Mouse (Mus musculus): ENCODE data around the gene Cacna1a. TPM values are rescaled to one million over a fixed set of nuclear protein-coding genes. Genes with fewer than 3 reads are reported as not detected.

Cacna1a gene
- polyA plus RNA-seq, 1 experiment from 2014 or later: 0.74 TPM

- no peaks in the 10 kb centered on the region for H3K36me3 ChIP-seq
- no peaks in the 10 kb centered on the region for H3K27me3 ChIP-seq
- H3K9ac ChIP-seq: no peak overlapping the region
- H3K9me3 ChIP-seq (replicated peaks): no peaks in the 10 kb centered on the region
- H3K4me3 ChIP-seq (replicated peaks): no peak overlapping the region
- no peak overlapping the region for H3K4me2 ChIP-seq
- H3K4me1 ChIP-seq (replicated peaks): no peaks in the 10 kb centered on the region
- DNase-seq (no peak), ATAC-seq (ENCODE audit: low read depth) (no peak)
- WGBS (ENCODE audit: insufficient replicate concordance): 68% methylated on average over 7 of the region's 7 CpGs
- H3K27ac ChIP-seq: no peak overlapping the region
Observed at GRCm38 (mm10) chr8:84439813-84440212, 51.6 kb downstream of the Cacna1a start.

- 17% methylated on average over 1 of the region's 1 CpGs for WGBS (ENCODE audit: insufficient replicate concordance)
- ATAC-seq (ENCODE audit: low read depth) (no peak), DNase-seq (no peak)
- Histone ChIP-seq H3K9ac (no peak overlapping the region), H3K4me3 (replicated peaks) (no peak overlapping the region), H3K27ac (no peak overlapping the region), H3K36me3 (no peaks in the 10 kb centered on the region), H3K9me3 (replicated peaks) (no peaks in the 10 kb centered on the region), H3K27me3 (no peaks in the 10 kb centered on the region), H3K4me1 (replicated peaks) (no peaks in the 10 kb centered on the region), H3K4me2 (no peak overlapping the region)
Observed at GRCm38 (mm10) chr8:84442043-84442442, 53.8 kb downstream of the Cacna1a start.

DNA sequence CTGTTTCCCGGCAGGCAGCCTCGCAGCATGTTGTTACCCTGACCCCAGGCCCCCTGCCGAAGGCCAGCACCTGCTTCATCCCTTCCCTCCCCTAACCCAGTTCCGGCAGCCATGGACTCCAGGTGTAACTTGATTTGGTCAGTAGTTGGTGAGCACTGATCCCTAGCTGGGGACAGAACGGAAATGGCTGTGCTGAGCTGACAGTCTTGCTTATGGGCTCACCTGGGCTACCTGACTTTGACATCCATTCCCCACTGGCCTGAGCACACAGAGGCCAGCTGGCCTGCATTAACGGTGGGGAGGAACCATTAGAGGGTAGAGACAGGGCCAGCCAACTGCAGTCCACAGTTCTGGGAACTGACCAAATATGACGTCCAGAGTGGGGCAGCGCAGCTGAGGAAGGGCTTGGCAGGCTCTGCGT is 58.3 kb downstream of the Cacna1a start:
- no peak overlapping the region for H3K4me3 ChIP-seq (replicated peaks)
- no peak overlapping the region for H3K4me2 ChIP-seq
- no peaks in the 10 kb centered on the region for H3K9me3 ChIP-seq (replicated peaks)
- ATAC-seq (ENCODE audit: low read depth) (no peak), DNase-seq (no peak)
- H3K9ac ChIP-seq: no peak overlapping the region
- H3K36me3 ChIP-seq: no peaks in the 10 kb centered on the region
- H3K27ac ChIP-seq: no peak overlapping the region
- 64% methylated on average over 9 of the region's 9 CpGs for WGBS (ENCODE audit: insufficient replicate concordance)
- no peaks in the 10 kb centered on the region for H3K27me3 ChIP-seq
- H3K4me1 ChIP-seq (replicated peaks): no peaks in the 10 kb centered on the region

- Histone ChIP-seq H3K27ac (no peak overlapping the region), H3K9ac (no peak overlapping the region), H3K4me1 (replicated peaks) (no peaks in the 10 kb centered on the region), H3K27me3 (no peaks in the 10 kb centered on the region), H3K36me3 (no peaks in the 10 kb centered on the region), H3K4me3 (replicated peaks) (no peak overlapping the region), H3K9me3 (replicated peaks) (no peaks in the 10 kb centered on the region), H3K4me2 (no peak overlapping the region)
- peak; percentile 34 for DNase-seq
- WGBS (ENCODE audit: insufficient replicate concordance): 21% methylated on average over 6 of the region's 6 CpGs
- no peak for ATAC-seq (ENCODE audit: low read depth)
Observed at GRCm38 (mm10) chr8:84454532-84454931, 66.3 kb downstream of the Cacna1a start.

DNA sequence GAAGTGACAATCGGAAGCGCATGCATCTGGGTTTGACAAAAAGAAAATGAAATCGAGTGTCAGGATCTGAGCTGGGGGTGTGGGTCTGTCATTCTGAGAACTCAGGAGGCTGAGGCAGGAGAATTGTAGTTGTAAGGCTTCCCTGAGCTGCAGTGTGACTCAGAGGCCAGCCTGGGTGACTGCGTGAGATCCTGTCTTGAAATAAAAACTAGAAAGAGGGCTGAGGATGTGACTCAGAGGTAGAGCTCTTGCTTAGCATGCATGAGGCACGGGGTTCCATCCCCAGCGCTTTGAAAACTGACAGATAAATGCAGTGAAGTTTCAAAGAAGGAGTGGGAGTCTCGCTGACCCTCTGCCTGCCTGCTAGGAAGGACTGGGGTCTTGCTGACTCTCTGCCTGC is 70.6 kb downstream of the Cacna1a start:
- 46% methylated on average over 7 of the region's 7 CpGs for WGBS (ENCODE audit: insufficient replicate concordance)
- no peaks in the 10 kb centered on the region for H3K4me1 ChIP-seq (replicated peaks)
- no peaks in the 10 kb centered on the region for H3K27me3 ChIP-seq
- no peak overlapping the region for H3K4me2 ChIP-seq
- H3K36me3 ChIP-seq: no peaks in the 10 kb centered on the region
- H3K9ac ChIP-seq: no peak overlapping the region
- no peak overlapping the region for H3K27ac ChIP-seq
- ATAC-seq (ENCODE audit: low read depth) (no peak), DNase-seq (no peak)
- H3K4me3 ChIP-seq (replicated peaks): no peak overlapping the region
- no peaks in the 10 kb centered on the region for H3K9me3 ChIP-seq (replicated peaks)

- Histone ChIP-seq H3K9ac (no peak overlapping the region), H3K4me1 (replicated peaks) (no peaks in the 10 kb centered on the region), H3K4me3 (replicated peaks) (no peak overlapping the region), H3K4me2 (no peak overlapping the region), H3K27me3 (no peaks in the 10 kb centered on the region), H3K36me3 (no peaks in the 10 kb centered on the region), H3K27ac (no peak overlapping the region), H3K9me3 (replicated peaks) (no peaks in the 10 kb centered on the region)
- ATAC-seq (ENCODE audit: low read depth): no peak
- 21% methylated on average over 5 of the region's 5 CpGs for WGBS (ENCODE audit: insufficient replicate concordance)
- no peak for DNase-seq
Observed at GRCm38 (mm10) chr8:84459276-84459675, 71.0 kb downstream of the Cacna1a start.

- no peaks in the 10 kb centered on the region for H3K36me3 ChIP-seq
- 31% methylated on average over 2 of the region's 2 CpGs for WGBS (ENCODE audit: insufficient replicate concordance)
- ATAC-seq (ENCODE audit: low read depth) (no peak), DNase-seq (no peak)
- H3K4me1 ChIP-seq (replicated peaks): no peaks in the 10 kb centered on the region
- no peaks in the 10 kb centered on the region for H3K9me3 ChIP-seq (replicated peaks)
- no peak overlapping the region for H3K27ac ChIP-seq
- no peak overlapping the region for H3K9ac ChIP-seq
- no peak overlapping the region for H3K4me3 ChIP-seq (replicated peaks)
- H3K4me2 ChIP-seq: no peak overlapping the region
- no peaks in the 10 kb centered on the region for H3K27me3 ChIP-seq
Observed at GRCm38 (mm10) chr8:84460698-84461097, 72.5 kb downstream of the Cacna1a start.

GRCm38 (mm10) chr8:84466932-84467331 is 78.7 kb downstream of the Cacna1a start:
- no peak overlapping the region for H3K4me3 ChIP-seq (replicated peaks)
- no peaks in the 10 kb centered on the region for H3K27me3 ChIP-seq
- DNase-seq (no peak), ATAC-seq (ENCODE audit: low read depth) (no peak)
- no peak overlapping the region for H3K27ac ChIP-seq
- H3K9me3 ChIP-seq (replicated peaks): no peaks in the 10 kb centered on the region
- no peaks in the 10 kb centered on the region for H3K36me3 ChIP-seq
- 52% methylated on average over 1 of the region's 1 CpGs for WGBS (ENCODE audit: insufficient replicate concordance)
- no peak overlapping the region for H3K4me2 ChIP-seq
- H3K4me1 ChIP-seq (replicated peaks): no peaks in the 10 kb centered on the region
- no peak overlapping the region for H3K9ac ChIP-seq

DNA sequence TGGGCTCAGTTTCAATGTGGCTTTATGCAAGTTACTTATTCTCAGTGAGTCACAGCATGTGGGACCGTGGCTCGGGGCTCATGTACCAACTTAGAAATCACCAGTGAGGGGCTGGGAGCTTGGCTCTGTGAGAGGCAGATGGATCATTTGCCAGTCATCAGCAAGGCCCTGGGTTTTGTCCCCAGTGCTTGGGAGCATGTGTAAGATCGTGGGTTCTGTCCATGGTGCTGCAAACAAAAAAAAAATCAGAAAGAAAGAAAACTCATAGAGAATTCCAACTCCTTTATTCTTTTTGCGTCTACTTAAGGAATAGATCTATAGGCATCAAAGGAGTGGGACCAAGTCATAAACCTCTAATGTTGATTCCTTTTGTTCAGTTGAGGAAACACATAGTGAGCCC is 80.8 kb downstream of the Cacna1a start:
- no peak overlapping the region for H3K9ac ChIP-seq
- WGBS (ENCODE audit: insufficient replicate concordance): 48% methylated on average over 4 of the region's 4 CpGs
- no peaks in the 10 kb centered on the region for H3K9me3 ChIP-seq (replicated peaks)
- no peak overlapping the region for H3K4me3 ChIP-seq (replicated peaks)
- DNase-seq (no peak), ATAC-seq (ENCODE audit: low read depth) (no peak)
- H3K36me3 ChIP-seq: no peaks in the 10 kb centered on the region
- H3K4me1 ChIP-seq (replicated peaks): no peaks in the 10 kb centered on the region
- no peak overlapping the region for H3K27ac ChIP-seq
- no peaks in the 10 kb centered on the region for H3K27me3 ChIP-seq
- no peak overlapping the region for H3K4me2 ChIP-seq

- WGBS (ENCODE audit: insufficient replicate concordance): 29% methylated on average over 9 of the region's 9 CpGs
- no peak for ATAC-seq (ENCODE audit: low read depth)
- H3K4me3 ChIP-seq (replicated peaks): no peak overlapping the region
Observed at GRCm38 (mm10) chr8:84471271-84471995, 83.2 kb downstream of the Cacna1a start.

GRCm38 (mm10) chr8:84474456-84474855 is 86.2 kb downstream of the Cacna1a start:
- Histone ChIP-seq H3K27me3 (no peaks in the 10 kb centered on the region), H3K9ac (no peak overlapping the region), H3K4me3 (replicated peaks) (no peak overlapping the region), H3K4me1 (replicated peaks) (no peaks in the 10 kb centered on the region), H3K27ac (no peak overlapping the region), H3K36me3 (no peaks in the 10 kb centered on the region), H3K9me3 (replicated peaks) (no peaks in the 10 kb centered on the region), H3K4me2 (no peak overlapping the region)
- 65% methylated on average over 1 of the region's 1 CpGs for WGBS (ENCODE audit: insufficient replicate concordance)
- DNase-seq: no peak
- no peak for ATAC-seq (ENCODE audit: low read depth)

More at GRCm38 (mm10) chr8:84471271-84471995, 83.2 kb downstream of the Cacna1a start:
- H3K4me2 ChIP-seq: no peak overlapping the region
- DNase-seq: peak; percentile 2
- H3K27me3 ChIP-seq: no peaks in the 10 kb centered on the region
- H3K9ac ChIP-seq: no peak overlapping the region
- H3K27ac ChIP-seq: no peak overlapping the region
- no peaks in the 10 kb centered on the region for H3K4me1 ChIP-seq (replicated peaks)
- no peaks in the 10 kb centered on the region for H3K9me3 ChIP-seq (replicated peaks)
- H3K36me3 ChIP-seq: no peaks in the 10 kb centered on the region

GRCm38 (mm10) chr8:84477341-84477740 is 89.1 kb downstream of the Cacna1a start:
- WGBS (ENCODE audit: insufficient replicate concordance): 67% methylated on average over 3 of the region's 3 CpGs
- Histone ChIP-seq H3K4me3 (replicated peaks) (no peak overlapping the region), H3K9me3 (replicated peaks) (no peaks in the 10 kb centered on the region), H3K27ac (no peak overlapping the region), H3K36me3 (no peaks in the 10 kb centered on the region), H3K4me2 (no peak overlapping the region), H3K27me3 (no peaks in the 10 kb centered on the region), H3K4me1 (replicated peaks) (no peaks in the 10 kb centered on the region), H3K9ac (no peak overlapping the region)
- ATAC-seq (ENCODE audit: low read depth) (no peak), DNase-seq (no peak)

Data from liver, embryonic 13.5 days (tissue).